Mouse (Mus musculus): ENCODE measurements around the gene Zfp536. TPM values are rescaled to one million over a fixed set of nuclear protein-coding genes. Genes with fewer than 3 reads are reported as not detected.
A peak's percentile ranks its signal among the peaks of the same experiment; 100 is the strongest.
"Not testable (repeated sequence)": the region's sequence is repeated elsewhere in the genome, so short reads cannot be mapped to it uniquely, and the experiment has no call there.

Zfp536 gene
- total RNA-seq, 2 experiments from 2014 or later: 30.4 to 46.5 TPM

DNA sequence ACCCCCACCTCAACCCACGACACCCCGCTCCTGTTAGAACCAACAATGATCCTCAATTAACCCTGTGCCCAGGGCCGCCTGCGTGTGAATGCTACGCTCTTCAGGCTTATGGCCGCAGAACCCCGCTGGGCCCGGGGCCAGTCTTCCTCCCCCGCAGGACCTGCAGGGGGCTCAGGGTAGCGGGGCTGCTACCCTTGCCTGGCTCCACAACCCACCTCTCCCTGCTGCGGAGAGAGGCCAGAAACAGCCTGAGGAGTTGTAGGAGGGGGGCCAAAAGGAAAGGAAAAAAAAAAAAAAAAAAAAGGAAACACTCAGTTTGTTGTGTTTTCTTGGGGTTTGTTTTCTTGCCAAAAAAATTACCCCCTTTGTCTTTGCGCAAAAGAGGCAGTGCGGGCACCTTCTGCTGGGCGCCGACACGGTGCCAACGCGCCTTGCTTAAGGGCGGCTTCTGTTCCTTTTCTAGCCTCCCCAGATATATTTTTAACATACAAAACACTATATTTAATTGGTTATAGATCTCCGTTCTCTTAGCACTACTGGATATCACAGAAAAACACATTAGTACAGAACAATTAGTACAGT, 148.6 kb downstream of the Zfp536 start:
- no peak for DNase-seq (ENCODE audit: low spot score in 2 of 2)
- intact Hi-C loops (cut with DNase I): loop anchor here (10.0 kb wide), 1 partner anchor 150 kb away; the partner anchor contains the start of gene Zfp536

DNA sequence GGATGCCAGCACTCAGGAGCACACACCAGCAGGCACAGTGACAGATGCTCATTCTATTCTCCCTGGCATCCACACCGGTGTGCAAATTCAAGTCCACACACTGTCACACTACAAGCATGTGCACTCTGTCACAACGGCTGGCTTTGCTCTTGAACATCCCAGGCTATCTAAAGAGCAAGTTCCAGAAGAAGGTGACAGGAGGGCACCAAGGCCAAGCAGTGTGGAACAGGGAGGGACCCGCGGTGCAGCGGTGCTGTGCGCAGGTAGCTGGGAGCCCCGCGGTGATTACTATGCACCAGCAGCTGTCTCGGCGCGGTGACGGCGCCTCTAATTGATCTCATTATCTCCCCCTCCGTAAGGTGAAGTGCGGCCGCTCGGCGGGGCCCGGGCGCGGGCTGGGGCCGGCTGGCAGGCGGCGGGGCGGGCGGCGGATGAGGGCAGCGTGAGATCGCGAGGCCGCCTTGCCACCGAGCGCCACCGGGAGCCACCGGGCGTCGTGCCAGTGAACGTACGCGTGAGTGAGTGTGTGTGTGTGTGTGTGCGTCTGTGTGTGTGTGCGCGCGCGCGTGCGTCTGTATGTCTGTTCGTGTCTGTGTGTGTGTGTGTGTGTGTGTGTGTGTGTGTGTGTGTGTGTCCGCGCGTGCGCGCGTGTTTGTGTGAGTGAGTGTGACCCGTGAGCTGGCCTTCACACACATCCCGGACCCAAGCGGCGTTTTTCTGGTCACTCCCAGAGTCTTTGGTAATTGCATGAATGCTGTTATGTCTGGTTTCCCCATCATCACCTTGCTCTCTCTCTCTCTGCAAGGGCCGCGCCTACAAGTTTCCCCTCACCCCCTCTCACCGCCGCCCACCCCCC, 149.3 kb downstream of the Zfp536 start:
- intact Hi-C loops (cut with DNase I): loop anchor here (10.0 kb wide), 1 partner anchor 151 kb away; the partner anchor contains the start of gene Zfp536

DNA sequence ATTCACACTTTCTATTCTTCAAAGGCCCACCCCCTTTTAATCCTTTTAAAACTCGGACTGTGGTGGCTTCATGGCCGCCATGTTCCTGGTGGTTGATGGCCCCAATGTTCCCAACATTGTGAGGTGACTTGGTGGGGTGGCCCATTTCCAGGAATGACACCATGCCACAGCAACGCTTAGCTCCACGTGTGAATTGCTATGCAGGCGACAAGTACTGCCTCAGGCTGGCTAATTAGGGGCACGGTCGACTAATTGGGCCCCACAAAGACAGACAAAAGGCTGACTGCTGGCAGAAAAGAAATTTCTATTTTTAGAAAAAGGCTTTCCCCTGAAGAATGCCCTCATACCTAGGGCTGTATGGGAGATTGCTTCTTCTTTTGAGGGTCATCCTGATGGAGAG, 154.2 kb downstream of the Zfp536 start:
- no peak for DNase-seq (ENCODE audit: low spot score in 2 of 2)
- intact Hi-C loops (cut with DNase I): no loop called here

More for the DNA sequence above, 149.3 kb downstream of the Zfp536 start:
- DNase-seq (ENCODE audit: low spot score in 2 of 2): peak; percentile 52 to 64

DNA sequence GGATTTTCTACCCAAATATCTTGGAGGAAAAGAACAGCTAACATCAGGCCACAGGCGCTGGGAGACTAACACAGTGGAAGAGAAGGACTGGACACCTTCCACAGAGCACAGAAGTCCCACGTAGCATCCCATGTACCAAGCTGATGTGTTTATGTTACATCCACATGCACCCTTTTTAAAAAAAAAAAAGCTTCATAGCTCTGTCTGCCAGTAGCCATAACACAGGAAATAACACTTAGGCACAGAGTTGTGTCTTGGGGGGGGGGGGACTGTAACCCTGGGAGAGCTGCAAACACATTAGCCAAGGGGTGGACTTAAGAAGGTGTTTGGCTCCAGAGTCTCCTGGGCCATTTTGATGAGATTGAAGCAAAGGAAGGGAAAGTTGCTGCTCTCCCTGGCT, 155.6 kb downstream of the Zfp536 start:
- no peak for DNase-seq (ENCODE audit: low spot score in 2 of 2)
- intact Hi-C loops (cut with DNase I): no loop called here

DNA sequence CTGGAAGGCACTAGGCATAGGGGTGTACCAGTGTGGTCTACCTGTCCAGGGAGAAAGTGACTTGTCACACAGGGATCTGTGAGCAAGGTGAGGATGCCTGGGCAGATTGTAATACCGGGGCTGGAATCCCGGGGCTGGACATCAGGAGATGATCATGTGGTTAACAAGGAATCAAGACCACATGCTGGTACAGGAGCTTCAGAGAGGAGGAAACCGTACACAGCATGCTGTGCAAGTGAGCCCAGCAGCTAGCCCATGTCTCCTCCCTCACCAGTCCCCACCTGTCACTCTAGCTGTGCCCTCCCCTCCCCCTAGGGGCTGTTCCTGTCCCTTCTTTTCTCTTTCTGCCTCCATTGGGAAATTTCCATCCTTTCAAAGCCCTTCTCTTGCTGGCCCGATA, 157.5 kb downstream of the Zfp536 start:
- no peak for DNase-seq (ENCODE audit: low spot score in 2 of 2)

DNA sequence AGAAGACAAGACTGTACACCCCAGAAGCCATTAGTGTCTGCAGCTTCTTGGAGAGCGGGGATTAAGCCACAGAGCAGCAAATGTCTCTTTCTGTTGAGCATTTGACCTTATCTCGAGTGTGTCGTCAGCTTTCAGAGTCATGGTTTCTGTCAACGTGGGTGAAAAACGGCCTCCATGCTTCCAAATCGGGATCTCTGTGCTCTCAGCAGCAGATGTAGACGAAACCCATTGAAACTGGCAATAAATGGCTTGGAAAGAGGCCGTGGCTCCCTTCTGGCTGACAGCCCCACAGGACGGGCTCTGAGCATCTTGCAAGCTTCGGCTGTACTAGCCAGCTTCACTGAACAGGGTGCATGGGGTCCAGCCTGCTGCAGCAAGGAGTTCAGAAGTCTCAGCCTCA, 159.1 kb downstream of the Zfp536 start:
- intact Hi-C loops (cut with DNase I): no loop called here

More for the DNA sequence above, 157.5 kb downstream of the Zfp536 start:
- intact Hi-C loops (cut with DNase I): no loop called here

DNA sequence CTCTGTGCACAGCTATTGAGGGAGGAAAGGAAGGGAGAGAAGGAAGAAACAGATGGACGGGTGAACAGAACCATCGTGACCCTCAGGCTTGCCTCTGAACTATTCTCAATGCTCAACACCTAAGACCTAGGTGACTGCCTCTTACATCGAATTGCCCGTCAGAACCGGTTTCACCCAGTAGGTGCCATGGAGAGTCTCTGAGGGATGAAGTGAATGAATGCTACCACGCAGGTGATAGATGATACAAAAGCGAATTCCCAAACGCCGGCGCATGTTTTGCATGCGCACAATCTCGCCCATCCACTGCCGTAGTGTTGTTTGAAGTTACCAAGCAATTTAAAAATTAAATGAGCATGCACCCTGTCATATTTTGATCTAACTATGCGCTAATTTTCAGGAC, 164.9 kb downstream of the Zfp536 start:
- intact Hi-C loops (cut with DNase I): no loop called here
- no peak for DNase-seq (ENCODE audit: low spot score in 2 of 2)

More for the DNA sequence above, 159.1 kb downstream of the Zfp536 start:
- DNase-seq (ENCODE audit: low spot score in 2 of 2): no peak

DNA sequence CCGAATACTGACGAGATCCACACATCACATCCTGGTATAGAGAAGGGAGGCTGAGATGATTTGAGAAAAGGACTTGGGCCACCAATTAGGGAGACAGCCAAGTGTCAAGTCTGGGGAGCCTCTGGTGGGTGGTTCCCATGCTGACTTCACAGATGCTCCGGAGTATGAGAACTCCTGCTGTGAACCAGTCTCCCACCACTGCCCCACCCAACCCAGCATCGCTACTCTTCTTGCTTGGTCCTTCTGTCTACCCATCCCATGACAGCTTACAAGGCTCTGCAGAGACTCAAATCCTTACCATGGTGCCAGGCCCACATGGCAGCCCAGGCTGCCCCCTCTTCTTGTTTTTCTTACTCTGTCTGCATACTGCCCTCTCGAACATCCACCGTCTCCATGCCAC, 165.5 kb downstream of the Zfp536 start:
- DNase-seq (ENCODE audit: low spot score in 2 of 2): no peak
- intact Hi-C loops (cut with DNase I): no loop called here

DNA sequence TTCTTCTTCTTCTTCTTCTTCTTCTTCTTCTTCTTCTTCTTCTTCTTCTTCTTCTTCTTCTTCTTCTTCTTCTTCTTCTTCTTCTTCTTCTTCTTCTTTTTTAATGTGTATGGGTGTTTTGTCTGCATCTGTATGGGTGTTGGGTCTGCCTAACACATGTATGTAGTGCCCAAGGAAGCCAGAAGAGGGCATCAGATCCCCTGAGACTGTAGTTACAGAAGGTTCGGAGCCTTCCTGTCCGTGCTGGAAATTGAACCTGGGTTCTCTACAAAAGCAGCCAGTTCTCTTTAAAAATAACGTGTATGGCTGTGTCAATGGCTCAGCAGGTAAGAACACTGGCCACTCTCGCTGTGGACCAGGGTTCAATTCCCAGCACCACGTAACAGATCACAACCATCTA, 167.0 kb downstream of the Zfp536 start:
- intact Hi-C loops (cut with DNase I): no loop called here
- no peak for DNase-seq (ENCODE audit: low spot score in 2 of 2)

DNA sequence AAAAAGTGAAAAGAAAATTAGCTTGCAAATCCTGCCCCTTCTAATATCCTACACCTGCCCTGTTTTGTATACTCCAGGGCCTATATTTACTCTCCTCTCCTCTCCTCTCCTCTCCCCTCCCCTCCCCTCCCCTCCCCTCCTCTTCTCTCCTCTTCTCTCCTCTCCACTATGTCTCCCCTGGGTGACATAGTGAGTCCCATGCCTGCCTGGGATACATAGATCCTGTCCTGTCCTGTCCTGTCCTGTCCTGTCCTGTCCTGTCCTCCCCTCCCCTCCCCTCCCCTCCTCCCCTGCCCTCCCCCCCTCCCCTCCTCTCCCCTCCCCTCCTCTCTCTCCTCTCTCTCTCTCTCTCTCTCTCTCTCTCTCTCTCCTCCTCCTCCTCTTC, 169.9 kb downstream of the Zfp536 start:
- intact Hi-C loops (cut with DNase I); DNase-seq (ENCODE audit: low spot score in 2 of 2): not testable (repeated sequence)

DNA sequence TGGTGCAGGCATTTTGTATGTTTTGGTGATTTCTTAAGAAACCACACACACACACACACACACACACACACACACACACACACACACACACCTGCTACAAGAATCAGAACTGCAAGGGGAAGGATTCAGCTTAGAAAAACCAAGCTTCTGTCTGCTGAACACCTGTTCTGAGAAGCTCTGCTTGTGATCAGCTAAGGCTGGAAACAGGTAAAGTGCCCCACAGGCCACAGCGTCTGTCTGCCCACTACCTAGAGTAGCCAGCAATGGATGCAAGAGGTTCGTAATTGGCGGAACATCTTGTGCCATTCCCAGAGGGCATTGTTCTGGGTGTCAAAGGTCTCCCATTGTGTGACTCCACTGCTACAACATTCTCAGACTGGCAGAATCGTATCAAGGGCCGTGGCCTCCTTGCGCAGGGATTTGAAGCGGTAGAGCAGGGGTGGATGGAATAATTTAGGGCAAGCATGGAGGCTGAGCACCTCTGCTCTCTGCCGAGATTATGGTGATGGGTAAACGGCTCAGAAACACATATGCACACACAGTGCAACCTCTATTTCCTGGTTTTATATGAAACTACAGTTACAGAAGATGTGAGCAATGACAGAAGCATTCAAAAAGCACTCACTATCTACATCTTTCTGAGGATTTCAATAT, 170.4 kb downstream of the Zfp536 start:
- intact Hi-C loops (cut with DNase I): no loop called here
- no peak for DNase-seq (ENCODE audit: low spot score in 2 of 2)

DNA sequence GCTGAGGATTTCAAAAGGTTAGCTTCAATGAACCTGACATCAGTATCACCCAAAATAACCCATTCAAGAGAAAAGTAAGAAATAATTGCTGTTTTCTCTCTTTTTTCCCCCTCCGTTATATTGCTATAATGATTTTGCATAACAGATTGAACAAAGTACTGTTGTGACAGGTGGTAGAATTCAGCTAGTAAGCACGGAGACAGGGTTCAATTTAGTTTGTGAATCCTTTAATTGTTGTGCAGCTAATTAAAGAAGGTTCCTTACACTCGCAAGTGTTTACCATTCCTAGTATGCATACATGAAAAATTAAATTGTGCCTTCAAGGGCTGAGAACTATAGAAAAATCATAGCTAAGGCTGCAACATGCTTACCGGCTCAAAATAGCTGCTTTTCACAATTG, 173.1 kb downstream of the Zfp536 start:
- intact Hi-C loops (cut with DNase I): no loop called here
- no peak for DNase-seq (ENCODE audit: low spot score in 2 of 2)

DNA sequence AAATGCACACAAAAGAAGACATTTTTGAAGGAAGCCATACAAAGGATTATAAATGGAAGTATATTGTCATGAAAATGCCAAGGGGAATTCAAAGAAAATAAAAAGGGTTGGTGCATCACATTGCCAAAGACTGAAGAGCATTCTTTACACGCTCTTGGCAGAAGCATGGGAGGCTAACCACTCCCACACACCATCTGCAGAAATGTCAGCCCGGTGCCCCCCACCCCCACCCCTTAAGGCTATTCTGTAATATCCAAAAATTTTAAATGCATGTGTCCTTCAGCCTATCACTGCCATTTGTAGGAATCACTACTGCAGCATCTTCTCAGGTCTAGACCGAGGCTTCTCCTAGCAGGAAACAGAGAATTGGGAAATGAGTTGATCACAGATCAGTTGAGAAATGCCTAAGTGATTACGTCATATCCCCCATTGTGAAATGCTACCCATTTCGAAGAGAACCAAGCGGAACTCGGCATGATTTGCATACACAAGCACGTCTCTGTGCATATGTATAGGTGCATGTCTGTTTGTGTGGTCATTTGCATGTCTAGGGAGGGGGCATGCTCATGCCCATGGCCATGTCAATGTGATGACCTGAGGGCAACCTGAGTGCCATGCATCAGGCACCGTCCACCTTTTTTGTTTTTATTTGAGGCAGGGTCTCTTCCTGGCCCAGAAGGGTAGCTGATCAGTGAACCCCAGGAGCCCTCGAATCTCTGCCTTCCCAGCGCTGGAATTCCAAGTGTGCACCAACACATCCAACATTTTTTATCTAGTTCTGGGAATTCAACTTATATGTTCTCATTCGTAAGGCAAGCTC, 179.0 kb downstream of the Zfp536 start:
- intact Hi-C loops (cut with DNase I): no loop called here
- DNase-seq (ENCODE audit: low spot score in 2 of 2): no peak

DNA sequence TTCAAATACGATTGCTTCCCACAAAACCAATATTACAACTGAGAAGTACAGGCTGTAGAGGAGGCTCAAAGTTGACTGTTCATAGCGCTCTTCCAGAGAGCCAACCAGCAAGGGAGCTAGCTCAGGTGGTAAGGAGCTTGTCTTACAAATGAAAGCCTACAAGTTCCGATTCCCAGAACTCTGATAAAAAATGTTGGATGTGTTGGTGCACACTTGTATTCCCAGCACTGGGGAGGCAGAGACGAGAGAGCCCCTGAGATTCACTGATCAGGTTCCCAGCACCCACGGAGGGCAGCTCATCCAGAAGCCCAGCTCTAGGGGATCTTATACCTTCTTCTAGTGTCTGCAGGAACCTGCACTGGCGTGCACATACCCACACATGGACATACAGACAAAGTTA, 179.9 kb downstream of the Zfp536 start:
- intact Hi-C loops (cut with DNase I): no loop called here
- no peak for DNase-seq (ENCODE audit: low spot score in 2 of 2)

DNA sequence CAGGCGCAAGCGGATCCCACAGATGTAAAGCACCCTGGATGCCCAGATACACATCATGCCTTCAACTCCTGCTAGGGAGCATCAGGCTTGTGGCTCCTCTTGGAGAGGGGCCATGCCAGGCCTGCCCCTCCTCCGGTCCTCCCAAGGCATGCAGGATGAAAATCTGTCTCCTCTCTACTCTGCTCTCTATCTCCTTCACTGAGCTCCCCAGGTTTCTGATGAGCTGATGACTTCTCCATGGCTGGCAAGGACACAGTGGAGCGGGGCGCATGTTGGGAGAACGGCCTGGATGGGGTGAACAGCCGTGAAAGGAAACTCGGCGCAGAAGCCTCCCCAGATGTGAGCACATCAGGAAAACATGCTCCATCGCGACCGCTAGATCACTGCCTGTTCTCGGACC, 186.7 kb downstream of the Zfp536 start:
- intact Hi-C loops (cut with DNase I): no loop called here
- DNase-seq (ENCODE audit: low spot score in 2 of 2): no peak

DNA sequence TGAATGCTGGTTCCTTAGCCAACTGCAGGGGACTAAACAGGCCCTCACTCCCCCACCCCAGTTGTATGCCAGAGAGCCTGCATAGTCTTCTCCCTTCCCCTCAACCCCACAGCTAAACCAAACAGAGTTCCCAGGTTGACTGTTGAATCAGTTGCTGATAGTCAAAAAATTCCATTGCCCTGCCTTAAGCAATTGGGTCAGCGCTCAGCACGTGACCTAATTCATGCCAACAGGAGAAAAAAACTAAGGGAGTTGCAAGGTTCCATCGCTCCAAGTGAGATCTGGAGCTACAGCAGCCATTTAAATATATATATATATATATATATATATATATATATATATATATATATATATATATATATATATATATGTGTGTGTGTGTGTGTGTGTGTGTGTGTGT, 192.2 kb downstream of the Zfp536 start:
- intact Hi-C loops (cut with DNase I): no loop called here
- no peak for DNase-seq (ENCODE audit: low spot score in 2 of 2)

DNA sequence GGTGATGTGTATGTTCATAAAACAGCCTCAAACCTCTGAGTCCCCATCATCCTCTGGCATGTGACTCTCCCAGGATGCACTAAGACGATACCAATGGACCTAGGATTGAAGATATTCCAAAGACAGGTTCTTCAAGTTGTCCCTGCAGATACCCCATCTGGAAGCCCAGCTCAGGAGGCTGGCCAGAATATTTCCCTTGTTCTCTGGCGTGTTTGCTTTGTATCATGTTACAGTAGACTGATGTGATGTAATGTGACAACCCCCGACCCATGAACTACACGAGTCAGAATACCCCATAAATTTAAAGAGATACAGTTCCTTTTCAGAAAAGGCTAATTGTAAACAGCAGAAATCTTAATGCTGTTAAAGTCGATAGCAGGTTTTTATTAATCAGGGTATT, 192.9 kb downstream of the Zfp536 start:
- intact Hi-C loops (cut with DNase I): no loop called here
- DNase-seq (ENCODE audit: low spot score in 2 of 2): no peak

DNA sequence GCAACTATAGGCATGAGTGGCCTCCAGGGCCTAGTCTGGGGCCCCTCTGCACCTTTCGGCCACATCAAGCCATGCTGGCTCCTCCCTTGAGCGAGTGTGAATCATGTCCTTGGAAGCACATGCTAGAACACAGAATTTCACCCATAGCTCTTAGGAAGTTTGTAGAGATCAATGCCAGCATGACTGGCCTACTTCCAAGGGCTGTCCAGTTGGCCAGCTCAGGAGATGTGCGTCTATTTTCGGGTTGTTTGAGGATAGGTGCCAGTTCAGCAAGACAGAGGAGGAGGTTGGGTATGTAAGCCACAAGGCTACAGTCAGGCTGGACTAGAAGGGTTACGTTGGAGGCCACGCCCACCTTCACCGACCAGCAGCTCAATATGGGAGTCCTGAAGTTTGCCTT, 201.4 kb downstream of the Zfp536 start:
- intact Hi-C loops (cut with DNase I): no loop called here
- DNase-seq (ENCODE audit: low spot score in 2 of 2): no peak

DNA sequence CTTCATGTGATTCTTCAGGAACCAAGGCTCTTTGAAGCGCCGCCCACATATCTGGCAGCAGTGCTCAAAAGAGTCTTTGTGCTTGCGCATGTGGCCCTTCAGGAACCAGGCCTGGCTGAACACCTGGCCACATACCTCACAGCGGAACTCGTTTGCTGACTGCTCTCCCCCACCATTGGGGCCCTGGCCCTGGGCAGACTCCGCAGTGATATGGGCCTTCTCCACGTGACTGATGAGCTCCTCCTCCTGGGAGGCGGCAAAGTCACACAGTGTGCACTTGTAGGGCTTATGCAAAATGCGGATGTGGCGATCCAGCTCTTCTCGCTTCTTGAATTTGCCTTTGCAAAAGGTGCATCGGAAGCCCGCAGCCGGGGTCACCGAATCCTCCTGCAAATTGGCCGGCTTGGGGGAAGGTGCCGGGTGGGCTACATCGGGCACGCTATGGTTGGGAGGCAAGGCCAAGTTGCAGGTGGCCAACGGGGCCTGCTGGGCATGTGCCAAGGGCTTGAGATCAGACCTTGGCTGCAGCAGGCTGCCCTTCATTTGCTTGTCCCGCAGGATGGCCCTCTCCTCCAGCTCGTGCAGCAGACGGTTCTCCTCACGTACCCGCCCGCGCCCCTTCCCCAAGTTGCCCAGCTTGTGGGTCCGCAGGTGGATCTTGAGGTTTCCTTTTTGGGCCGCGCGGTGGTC, 204.5 kb downstream of the Zfp536 start:
- intact Hi-C loops (cut with DNase I): no loop called here

More for the DNA sequence above, 204.5 kb downstream of the Zfp536 start:
- DNase-seq (ENCODE audit: low spot score in 2 of 2): no peak

Measured in left cerebral cortex, postnatal 36 days (tissue).